Mouse (Mus musculus): Measurements from ENCODE around the gene Cpe.

DNA sequence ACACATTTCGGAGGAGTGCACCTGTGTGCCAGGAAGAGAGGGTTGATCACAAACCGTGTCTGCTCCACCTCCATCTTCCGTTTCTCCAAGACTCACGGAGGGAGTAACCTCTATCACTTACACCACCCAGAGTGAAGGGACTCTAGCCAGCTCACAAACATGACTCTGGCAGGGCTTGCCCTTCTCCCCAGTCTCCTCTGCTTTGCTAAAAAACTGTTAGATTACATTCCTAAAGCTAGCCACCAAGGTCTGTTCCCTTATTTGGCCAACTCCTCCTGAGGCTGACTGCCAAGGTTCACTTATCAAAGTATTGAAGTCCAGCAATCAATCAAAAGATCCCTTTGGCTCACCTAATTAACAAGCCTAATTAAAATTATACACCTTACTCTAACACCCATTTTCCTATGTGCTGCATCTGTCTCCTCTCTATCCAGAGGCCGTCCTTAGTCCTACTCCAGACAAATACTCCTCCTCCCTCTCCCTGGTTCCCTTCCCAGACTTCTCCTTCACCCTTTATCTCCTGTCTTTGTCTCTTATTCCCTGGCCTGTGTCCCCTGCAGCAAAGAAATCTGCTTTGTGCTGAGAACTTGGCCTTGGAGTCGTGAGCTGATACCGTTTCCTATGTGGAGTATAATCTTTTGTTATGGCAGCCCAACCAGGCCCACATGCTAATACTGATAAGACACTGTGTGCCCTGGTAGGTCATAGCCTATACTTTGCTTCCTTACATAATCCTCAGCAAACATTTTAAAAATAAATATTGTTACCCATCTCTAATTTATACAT is 72.3 kb downstream of the Cpe start:
- TF ChIP-seq TAL1 (IDR thresholded peaks at IDR 0.05; ENCODE audit: low read length) (no peak), GATA1 (IDR thresholded peaks at IDR 0.05; ENCODE audit: low read length) (no peak)

All from erythroblast, embryonic 14.5 days (primary cell).